Mouse (Mus musculus) C2C12 (cell line): ENCODE results near the gene Espl1. TPM values are rescaled to one million over a fixed set of nuclear protein-coding genes. Genes with fewer than 3 reads are reported as not detected.
A peak's percentile ranks its signal among the peaks of the same experiment; 100 is the strongest.

ENCODE experiments used
- H3K27me3 ChIP-seq: one replicate; pipeline ENCODE4 v1.6.1; 2011; ENCODE audit not compliant: control insufficient read depth, insufficient read depth, insufficient read length
- H3K36me3 ChIP-seq: one replicate; pipeline ENCODE4 v1.6.1; 2011; ENCODE audit not compliant: control insufficient read depth, insufficient read depth
- H3K4me3 ChIP-seq: one replicate; pipeline ENCODE4 v1.5.1; 2011; ENCODE audit warnings: mild to moderate bottlenecking, control low read depth; ENCODE audit not compliant: poor library complexity, insufficient read depth, severe bottlenecking
- H3K79me2 ChIP-seq: one replicate; pipeline ENCODE4 v1.6.1; 2011; ENCODE audit not compliant: control insufficient read depth, insufficient read depth
- H3K79me3 ChIP-seq: one replicate; pipeline ENCODE4 v1.6.1; 2011; ENCODE audit warnings: low read depth, control low read depth
- H3ac ChIP-seq: one replicate; pipeline ENCODE3; 2011; ENCODE audit warnings: low read depth; ENCODE audit not compliant: control insufficient read depth, insufficient read length
- CEBPB ChIP-seq: IDR thresholded peaks from one replicate; pipeline ENCODE4 v1.6.1; 2011; ENCODE audit warnings: low read depth, mild to moderate bottlenecking, control low read depth, moderate library complexity
- CTCF ChIP-seq: IDR thresholded peaks from one replicate; pipeline ENCODE4 v1.5.1; 2011; ENCODE audit not compliant: control insufficient read depth, insufficient read depth, insufficient read length
- FOSL1 ChIP-seq: IDR thresholded peaks from one replicate; pipeline ENCODE4 v1.8.0; 2011; ENCODE audit warnings: mild to moderate bottlenecking, low read length; ENCODE audit not compliant: poor library complexity, insufficient read depth, severe bottlenecking
- MAX ChIP-seq: IDR thresholded peaks from one replicate; pipeline ENCODE4 v1.6.1; 2011; ENCODE audit warnings: mild to moderate bottlenecking, control low read depth
- MYOD1 ChIP-seq: IDR thresholded peaks from one replicate; pipeline ENCODE4 v1.6.1; 2011; ENCODE audit warnings: low read depth; ENCODE audit not compliant: control insufficient read depth, insufficient read length
- MYOG ChIP-seq: IDR thresholded peaks from one replicate; pipeline ENCODE4 v1.6.1; 2011; ENCODE audit not compliant: control insufficient read depth, insufficient read length; ENCODE audit errors: extremely low read depth
- USF1 ChIP-seq: IDR thresholded peaks from one replicate; pipeline ENCODE4 v1.6.1; 2011; ENCODE audit warnings: low read depth, mild to moderate bottlenecking, control low read depth, moderate library complexity
- long read RNA-seq, 2 experiments: library from polyadenylated mRNA; unstranded; transcript quantifications; one replicate each; pipeline ENCODE4 v2.0.0; 2019 to 2020
- polyA plus RNA-seq: library from polyadenylated mRNA; unstranded; fragments of >200 nt; fragmentation: generic; extraction: Trizol; gene quantifications from one replicate; pipeline ENCODE4 v1.2.1, GENCODE M21; 2012; ENCODE audit warnings: missing spikeins

The Espl1 gene
- 47.0 TPM for polyA plus RNA-seq
- long read RNA-seq, experiment 1, partial matches to known transcripts, result 6 of 6 reads
- long read RNA-seq, experiment 1, other reads (novel, unspliced or antisense), result 0 of 6 reads
- long read RNA-seq, experiment 2, full-length matches to known transcripts, result 51 of 96 reads
- long read RNA-seq, experiment 2, partial matches to known transcripts, result 33 of 96 reads
- long read RNA-seq, experiment 2, other reads (novel, unspliced or antisense), result 12 of 96 reads

- H3K36me3 ChIP-seq, result peaks cover 31% of the 10 kb centered on the region
- H3K79me2 ChIP-seq, result peaks cover 47% of the 10 kb centered on the region
- peak within 1 kb of the TSS; percentile 98 for H3K4me3 ChIP-seq
- no peaks in the 10 kb centered on the region for H3K27me3 ChIP-seq
- TF ChIP-seq FOSL1, result no peak
- no peak for TF ChIP-seq MYOG
- no peak for TF ChIP-seq CTCF
- TF ChIP-seq MAX, result peak; percentile 100
- peak; percentile 100 for TF ChIP-seq USF1
- no peak for TF ChIP-seq CEBPB
- no peak for TF ChIP-seq MYOD1
- H3K79me3 ChIP-seq, result peaks cover 19% of the 10 kb centered on the region
- H3ac ChIP-seq, result peak within 1 kb of the TSS; percentile 92
Observed at GRCm38 (mm10) chr15:102295633-102296367, at the start of gene Espl1. Espl1 (plus strand) TSS chr15:102296266.

- TF ChIP-seq MYOG (no peak), CEBPB (no peak), CTCF (no peak), FOSL1 (no peak), MAX (peak; percentile 85)
- Histone ChIP-seq H3K36me3 (peaks cover 33% of the 10 kb centered on the region), H3ac (peak overlapping the region; percentile 79), H3K4me3 (peak overlapping the region; percentile 52), H3K79me2 (peaks cover 54% of the 10 kb centered on the region), H3K79me3 (peaks cover 28% of the 10 kb centered on the region), H3K27me3 (no peaks in the 10 kb centered on the region)
Observed at GRCm38 (mm10) chr15:102246866-102247251, 49.2 kb upstream of the Espl1 start.

- H3K27me3 ChIP-seq, result no peaks in the 10 kb centered on the region
- H3K36me3 ChIP-seq, result peaks cover 33% of the 10 kb centered on the region
- H3ac ChIP-seq, result peak overlapping the region; percentile 75
- H3K79me2 ChIP-seq, result peaks cover 54% of the 10 kb centered on the region
- no peak for TF ChIP-seq USF1
- no peak for TF ChIP-seq MYOG
- no peak for TF ChIP-seq MAX
- no peak for TF ChIP-seq FOSL1
- no peak for TF ChIP-seq CEBPB
- H3K4me3 ChIP-seq, result peak overlapping the region; percentile 52
- peaks cover 22% of the 10 kb centered on the region for H3K79me3 ChIP-seq
Observed at GRCm38 (mm10) chr15:102247252-102248130, 48.6 kb upstream of the Espl1 start.

GRCm38 (mm10) chr15:102248131-102248811, 47.8 kb upstream of the Espl1 start:
- Histone ChIP-seq H3K79me2 (peaks cover 53% of the 10 kb centered on the region), H3ac (peak overlapping the region; percentile 75), H3K4me3 (peak overlapping the region; percentile 52), H3K36me3 (peaks cover 37% of the 10 kb centered on the region), H3K79me3 (peaks cover 15% of the 10 kb centered on the region), H3K27me3 (no peaks in the 10 kb centered on the region)
- TF ChIP-seq USF1 (no peak), MYOD1 (no peak), CEBPB (no peak), MYOG (no peak), FOSL1 (no peak), MAX (no peak), CTCF (no peak)

DNA sequence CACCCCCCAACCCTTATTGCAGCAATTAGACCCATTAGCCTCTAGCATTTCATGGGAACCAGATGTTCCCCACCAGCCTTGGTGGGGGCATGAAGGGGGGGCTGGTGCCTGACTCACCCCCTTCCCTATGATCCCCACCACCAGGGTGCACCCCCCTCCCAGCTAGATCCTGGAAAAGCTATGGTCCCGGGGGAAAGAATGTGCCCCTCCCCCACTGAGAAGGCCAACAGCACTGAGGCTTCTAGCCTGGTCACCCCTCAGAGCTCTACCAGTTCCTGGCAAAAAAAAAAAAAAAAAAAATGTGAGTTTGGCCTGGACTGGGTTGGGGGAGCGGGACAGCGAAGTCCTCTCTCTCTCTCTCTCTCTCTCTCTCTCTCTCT, 47.3 kb upstream of the Espl1 start:
- Histone ChIP-seq H3K4me3 (no peak overlapping the region), H3K36me3 (peaks cover 40% of the 10 kb centered on the region)
- no peak for TF ChIP-seq MYOG
- no peak for TF ChIP-seq MYOD1
- no peak for TF ChIP-seq MAX
- no peak for TF ChIP-seq CEBPB
- TF ChIP-seq USF1, result no peak
- TF ChIP-seq FOSL1, result no peak
- TF ChIP-seq CTCF, result no peak

More for the DNA sequence above, 47.3 kb upstream of the Espl1 start:
- peaks cover 15% of the 10 kb centered on the region for H3K79me3 ChIP-seq
- H3ac ChIP-seq, result no peak overlapping the region
- no peaks in the 10 kb centered on the region for H3K27me3 ChIP-seq
- H3K79me2 ChIP-seq, result peaks cover 53% of the 10 kb centered on the region
